10 mouse cellular contexts compared by ENCODE assay signal in the genomic region with DNA sequence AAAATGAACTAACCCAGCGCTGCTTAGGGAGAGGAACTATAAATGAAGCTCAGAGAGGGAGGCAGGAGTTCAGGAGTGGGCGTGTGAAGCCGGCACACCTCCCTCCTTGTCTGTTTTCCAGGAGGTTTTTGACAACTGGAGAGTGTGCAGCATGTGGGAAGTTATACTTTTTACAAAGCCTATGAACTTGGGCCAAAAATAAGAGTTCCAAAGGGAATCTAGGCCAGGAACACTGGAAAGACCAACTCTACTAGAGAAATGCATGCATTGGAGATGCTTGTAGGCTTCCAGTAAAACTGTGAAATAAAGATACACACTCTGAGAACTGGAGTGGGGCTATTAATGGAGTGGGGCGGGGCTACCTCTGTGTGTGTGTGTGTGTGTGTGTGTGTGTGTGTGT.
DNase-seq lines count a peak whose midpoint lies in the region; ATAC-seq and TF ChIP-seq lines count a peak whose summit lies in the region.
"Had no signal": no experiment of that assay in that cellular context is flagged by ENCODE, and none has a peak within 500 bp of the region (broad histone marks: within the 10 kb centered on the region; RNA-seq: fewer than 3 reads in every experiment).

No protein-coding gene starts in this region.

- H3K9ac ChIP-seq in limb, embryonic 12.5 days (replicated peaks), result no peak overlapping the region
- no peak overlapping the region for H3K9ac ChIP-seq in forebrain, embryonic 12.5 days
- no peak overlapping the region for H3K9ac ChIP-seq in hindbrain, postnatal 0 days (replicated peaks; ENCODE audit: low read length)
- H3K9ac ChIP-seq in heart, embryonic 12.5 days, result no peak overlapping the region

- DNase-seq in limb, embryonic 10.5 days (ENCODE audit: low spot score), result no peak
- peak; percentile 34 for DNase-seq in hindbrain, postnatal 0 days (ENCODE audit: low spot score)
- peak; percentile 74 for DNase-seq in right cerebral cortex, adult 2 months (ENCODE audit: low spot score in 2 of 2)
- DNase-seq in gastrocnemius, postnatal 25 days, result no peak
- DNase-seq in urinary bladder, adult 18-20 months (ENCODE audit: low spot score in 2 of 2), result no peak
- DNase-seq: cerebellum, postnatal 25 days; liver had no signal

- peaks cover 17% of the 10 kb centered on the region for H3K4me1 ChIP-seq in limb, embryonic 12.5 days (replicated peaks)
- H3K4me1 ChIP-seq in limb, embryonic 10.5 days, result peaks cover 33% of the 10 kb centered on the region
- H3K4me1 ChIP-seq in forebrain, embryonic 12.5 days, result peaks cover 54% of the 10 kb centered on the region
- H3K4me1 ChIP-seq in hindbrain, postnatal 0 days (ENCODE audit: insufficient read depth, low read length), result peaks cover 2% of the 10 kb centered on the region; the same call in 1 of the 2 replicates
- H3K4me1 ChIP-seq in heart, embryonic 12.5 days (replicated peaks), result peaks cover 8% of the 10 kb centered on the region

- H3K27me3 ChIP-seq in limb, embryonic 12.5 days, result no peaks in the 10 kb centered on the region
- H3K27me3 ChIP-seq in limb, embryonic 10.5 days (ENCODE audit: low read depth, poor library complexity, severe bottlenecking), result 0 out of 2 replicates have a peak, but pooled peaks cover 9% of the 10 kb centered on the region
- no peaks in the 10 kb centered on the region for H3K27me3 ChIP-seq in forebrain, embryonic 12.5 days
- H3K27me3 ChIP-seq in hindbrain, postnatal 0 days (ENCODE audit: insufficient read depth, low read length), result no peaks in the 10 kb centered on the region
- peaks cover 6% of the 10 kb centered on the region; the same call in 1 of the 2 replicates for H3K27me3 ChIP-seq in heart, embryonic 12.5 days (replicated peaks)

- no peak overlapping the region for H3K4me2 ChIP-seq in limb, embryonic 12.5 days
- H3K4me2 ChIP-seq in forebrain, embryonic 12.5 days, result no peak overlapping the region
- H3K4me2 ChIP-seq in hindbrain, postnatal 0 days (ENCODE audit: low read depth, low read length), result no peak overlapping the region
- H3K4me2 ChIP-seq in heart, embryonic 12.5 days, result no peak overlapping the region

- 0 out of 2 replicates have a peak, but pooled peaks have one; percentile 34 for ATAC-seq in limb, embryonic 12.5 days (ENCODE audit: insufficient number of reproducible peaks, insufficient read depth, low FRiP score, low TSS enrichment, low read depth)
- no peak for ATAC-seq in forebrain, embryonic 12.5 days (ENCODE audit: low FRiP score)
- no peak for ATAC-seq in hindbrain, postnatal 0 days
- ATAC-seq in heart, embryonic 12.5 days (ENCODE audit: insufficient number of reproducible peaks, low FRiP score), result no peak

- no peak overlapping the region for H3K27ac ChIP-seq in limb, embryonic 12.5 days
- H3K27ac ChIP-seq in limb, embryonic 10.5 days, result no peak overlapping the region
- H3K27ac ChIP-seq in forebrain, embryonic 12.5 days, result peak overlapping the region; percentile 97
- peak overlapping the region; percentile 82; the same call in 1 of the 2 replicates for H3K27ac ChIP-seq in hindbrain, postnatal 0 days
- no peak overlapping the region for H3K27ac ChIP-seq in heart, embryonic 12.5 days (ENCODE audit: poor library complexity, severe bottlenecking)

- no peak overlapping the region for H3K4me3 ChIP-seq in limb, embryonic 12.5 days (replicated peaks)
- no peak overlapping the region for H3K4me3 ChIP-seq in limb, embryonic 10.5 days
- H3K4me3 ChIP-seq in forebrain, embryonic 12.5 days (replicated peaks), result no peak overlapping the region
- H3K4me3 ChIP-seq in hindbrain, postnatal 0 days (ENCODE audit: low read length), result no peak overlapping the region
- no peak overlapping the region for H3K4me3 ChIP-seq in heart, embryonic 12.5 days

- 49% methylated on average over 4 of the region's 4 CpGs for WGBS in limb, embryonic 12.5 days
- WGBS in limb, embryonic 10.5 days, result 68% methylated on average over 4 of the region's 4 CpGs
- 46% methylated on average over 4 of the region's 4 CpGs for WGBS in forebrain, embryonic 12.5 days
- WGBS in hindbrain, postnatal 0 days, result 55% methylated on average over 4 of the region's 4 CpGs
- WGBS in heart, embryonic 12.5 days, result 54% methylated on average over 4 of the region's 4 CpGs

- no peaks in the 10 kb centered on the region for H3K9me3 ChIP-seq in limb, embryonic 12.5 days
- H3K9me3 ChIP-seq in limb, embryonic 10.5 days (replicated peaks), result no peaks in the 10 kb centered on the region
- H3K9me3 ChIP-seq in forebrain, embryonic 12.5 days, result no peaks in the 10 kb centered on the region
- no peaks in the 10 kb centered on the region for H3K9me3 ChIP-seq in hindbrain, postnatal 0 days (ENCODE audit: low read length)
- no peaks in the 10 kb centered on the region for H3K9me3 ChIP-seq in heart, embryonic 12.5 days (replicated peaks)

- no peaks in the 10 kb centered on the region for H3K36me3 ChIP-seq in limb, embryonic 12.5 days
- no peaks in the 10 kb centered on the region for H3K36me3 ChIP-seq in limb, embryonic 10.5 days
- no peaks in the 10 kb centered on the region for H3K36me3 ChIP-seq in forebrain, embryonic 12.5 days (replicated peaks)
- no peaks in the 10 kb centered on the region for H3K36me3 ChIP-seq in hindbrain, postnatal 0 days (ENCODE audit: insufficient read depth, low read length)
- H3K36me3 ChIP-seq in heart, embryonic 12.5 days, result no peaks in the 10 kb centered on the region

- TF ChIP-seq CTCF in hindbrain, postnatal 0 days (IDR thresholded peaks at IDR 0.05; ENCODE audit: low read depth), result no peak

Comparison
In these comparisons a context has a peak if more than half of its experiments do, and no peak if none do; other contexts are left out.
1. H3K27ac ChIP-seq: peak in forebrain, embryonic 12.5 days (single experiment) and hindbrain, postnatal 0 days (single experiment); none in limb, embryonic 12.5 days (single experiment), limb, embryonic 10.5 days (single experiment) and heart, embryonic 12.5 days (single experiment).
2. DNase-seq: peak in hindbrain, postnatal 0 days (single experiment) and right cerebral cortex, adult 2 months (2 of 2); none in limb, embryonic 10.5 days (single experiment), gastrocnemius, postnatal 25 days (single experiment) and urinary bladder, adult 18-20 months (0 of 2).